Mouse (Mus musculus): ENCODE data around the gene Hdac9. TPM values are rescaled to one million over a fixed set of nuclear protein-coding genes. Genes with fewer than 3 reads are reported as not detected.

Hdac9 gene
- total and polyA plus RNA-seq, 3 experiments = 0.03 to 0.19 TPM; not detected in 1

GRCm38 (mm10) chr12:34351906-34352305, 565.0 kb downstream of the Hdac9 start:
- Histone ChIP-seq H3K4me1 (ENCODE audit: control insufficient read depth in 1 of 2, insufficient read depth in 2 of 2, low read length in 2 of 2) (no peaks in the 10 kb centered on the region), H3K9me3 (replicated peaks; ENCODE audit: insufficient read depth, low read length) (no peaks in the 10 kb centered on the region), H3K4me3 (ENCODE audit: control insufficient read depth in 1 of 2, insufficient read depth in 1 of 2, low read depth in 2 of 2, low read length in 2 of 2) (no peak overlapping the region), H3K9ac (ENCODE audit: control insufficient read depth, low read depth, low read length, poor library complexity, severe bottlenecking) (no peak overlapping the region), H3K27ac (ENCODE audit: control insufficient read depth, low read depth, low read length) (no peak overlapping the region), H3K27me3 (ENCODE audit: control insufficient read depth in 1 of 2, insufficient read depth in 2 of 2, low read length in 2 of 2) (no peaks in the 10 kb centered on the region), H3K79me2 (ENCODE audit: control insufficient read depth, insufficient read depth, low read length, poor library complexity) (no peaks in the 10 kb centered on the region), H3K36me3 (ENCODE audit: control insufficient read depth in 1 of 2, insufficient read depth in 2 of 2, low read length in 2 of 2) (no peaks in the 10 kb centered on the region)
- no peak for DNase-seq (ENCODE audit: low read depth, low spot score)
- TF ChIP-seq GABPA (IDR thresholded peaks at IDR 0.05; ENCODE audit: low read depth, low read length) = no peak
- TF ChIP-seq ETS1 (IDR thresholded peaks at IDR 0.05; ENCODE audit: low read depth, low read length) = no peak
- no peak for TF ChIP-seq RCOR1 (IDR thresholded peaks at IDR 0.05; ENCODE audit: low read depth, low read length)
- TF ChIP-seq USF1 (IDR thresholded peaks at IDR 0.05; ENCODE audit: low read depth, low read length) = no peak
- no peak for TF ChIP-seq MEF2A (IDR thresholded peaks at IDR 0.05; ENCODE audit: extremely low read depth, insufficient replicate concordance, low read depth, low read length, poor library complexity, severe bottlenecking)
- TF ChIP-seq HCFC1 (IDR thresholded peaks at IDR 0.05; ENCODE audit: low read depth, low read length) = no peak
- no peak for TF ChIP-seq E2F4 (IDR thresholded peaks at IDR 0.05; ENCODE audit: borderline replicate concordance, low read depth, low read length)
- TF ChIP-seq EP300 (IDR thresholded peaks at IDR 0.05; ENCODE audit: low read depth in 1 of 2, low read length in 2 of 2) = no peak
- TF ChIP-seq MYB (IDR thresholded peaks at IDR 0.05; ENCODE audit: low read depth, low read length) = no peak
- no peak for TF ChIP-seq CTCF (IDR thresholded peaks at IDR 0.05 in 2 of 3, conservative IDR thresholded peaks at IDR 0.05 in 1 of 3; ENCODE audit: control insufficient read depth in 1 of 3, insufficient read depth in 1 of 3, low read depth in 2 of 3, low read length in 3 of 3, poor library complexity in 1 of 3, severe bottlenecking in 1 of 3)
- TF ChIP-seq POLR2AphosphoS2 (IDR thresholded peaks at IDR 0.05; ENCODE audit: low read length) = no peak
- no peak for TF ChIP-seq SMC3 (IDR thresholded peaks at IDR 0.05; ENCODE audit: low read depth, low read length)
- TF ChIP-seq ZMIZ1 (IDR thresholded peaks at IDR 0.05; ENCODE audit: low read depth, low read length) = no peak
- no peak for TF ChIP-seq NELFE (IDR thresholded peaks at IDR 0.05; ENCODE audit: low read depth, low read length)

GRCm38 (mm10) chr12:34347529-34347928, 569.4 kb downstream of the Hdac9 start:
- H3K4me3 ChIP-seq (ENCODE audit: control insufficient read depth in 1 of 2, insufficient read depth in 1 of 2, low read depth in 2 of 2, low read length in 2 of 2) = no peak overlapping the region
- no peaks in the 10 kb centered on the region for H3K27me3 ChIP-seq (ENCODE audit: control insufficient read depth in 1 of 2, insufficient read depth in 2 of 2, low read length in 2 of 2)
- no peak overlapping the region for H3K9ac ChIP-seq (ENCODE audit: control insufficient read depth, low read depth, low read length, poor library complexity, severe bottlenecking)
- H3K36me3 ChIP-seq (ENCODE audit: control insufficient read depth in 1 of 2, insufficient read depth in 2 of 2, low read length in 2 of 2) = no peaks in the 10 kb centered on the region
- TF ChIP-seq HCFC1 (IDR thresholded peaks at IDR 0.05; ENCODE audit: low read depth, low read length) = no peak
- TF ChIP-seq NRF1 (IDR thresholded peaks at IDR 0.05; ENCODE audit: insufficient read depth, low read depth, low read length, poor library complexity, severe bottlenecking) = no peak
- no peak for TF ChIP-seq EP300 (IDR thresholded peaks at IDR 0.05; ENCODE audit: low read depth in 1 of 2, low read length in 2 of 2)
- no peak for TF ChIP-seq MAZ (IDR thresholded peaks at IDR 0.05; ENCODE audit: low read depth, low read length)
- TF ChIP-seq ZMIZ1 (IDR thresholded peaks at IDR 0.05; ENCODE audit: low read depth, low read length) = no peak
- no peak for TF ChIP-seq CTCF (IDR thresholded peaks at IDR 0.05 in 2 of 3, conservative IDR thresholded peaks at IDR 0.05 in 1 of 3; ENCODE audit: control insufficient read depth in 1 of 3, insufficient read depth in 1 of 3, low read depth in 2 of 3, low read length in 3 of 3, poor library complexity in 1 of 3, severe bottlenecking in 1 of 3)
- no peaks in the 10 kb centered on the region for H3K4me1 ChIP-seq (ENCODE audit: control insufficient read depth in 1 of 2, insufficient read depth in 2 of 2, low read length in 2 of 2)
- no peak overlapping the region for H3K27ac ChIP-seq (ENCODE audit: control insufficient read depth, low read depth, low read length)
- no peak for DNase-seq (ENCODE audit: low read depth, low spot score)
- H3K9me3 ChIP-seq (replicated peaks; ENCODE audit: insufficient read depth, low read length) = no peaks in the 10 kb centered on the region
- no peaks in the 10 kb centered on the region for H3K79me2 ChIP-seq (ENCODE audit: control insufficient read depth, insufficient read depth, low read length, poor library complexity)
